Mouse (Mus musculus) heart, adult 2 months (tissue): ENCODE results near the gene Sh2d5.

ENCODE experiments used
- CTCF ChIP-seq: fragments of 200-600 bp; IDR thresholded peaks from 2 replicates; pipeline ENCODE4 v1.8.1; 2022; ENCODE audit warnings: antibody characterized with exemption, mild to moderate bottlenecking, moderate library complexity
- EP300 ChIP-seq: fragments of 200-500 bp; IDR thresholded peaks from 2 replicates; pipeline ENCODE4 v1.6.1; 2011; ENCODE audit warnings: low read depth, low read length, control low read depth; ENCODE audit not compliant: insufficient read depth
- POLR2A ChIP-seq: fragments of 200-500 bp; IDR thresholded peaks from 2 replicates; pipeline ENCODE4 v1.6.1; 2011; ENCODE audit warnings: mild to moderate bottlenecking, low read depth, low read length, control low read depth; ENCODE audit not compliant: insufficient read depth

DNA sequence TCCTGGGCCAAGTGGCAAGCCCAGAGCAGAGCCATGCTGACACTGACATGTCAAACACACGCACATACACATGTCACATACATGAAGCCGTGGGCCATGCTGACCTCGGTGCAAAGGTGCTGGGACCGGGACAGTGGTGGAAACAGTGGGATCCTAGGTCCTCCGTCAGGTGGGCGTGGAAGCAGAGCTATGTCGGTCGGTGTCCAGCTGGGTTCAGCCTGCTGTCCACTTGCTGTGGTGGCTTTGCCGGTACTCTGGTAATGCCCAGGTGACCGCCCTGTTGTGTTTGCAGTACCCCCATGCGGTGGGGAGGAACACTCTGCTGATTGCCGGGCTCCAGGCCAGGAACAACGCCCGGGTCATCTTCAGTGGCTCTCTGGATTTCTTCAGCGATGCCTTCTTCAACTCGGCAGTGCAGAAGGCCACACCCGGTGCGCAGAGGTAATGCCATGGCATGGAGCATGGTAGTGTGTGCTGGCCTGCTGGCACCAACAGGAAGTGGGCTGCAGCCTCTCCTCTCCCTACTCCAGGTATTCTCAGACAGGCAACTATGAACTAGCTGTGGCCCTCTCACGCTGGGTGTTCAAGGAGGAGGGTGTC lies 60.2 kb downstream of the Sh2d5 start:
- no peak for TF ChIP-seq CTCF
- TF ChIP-seq POLR2A, result no peak
- TF ChIP-seq EP300, result no peak
